Mouse (Mus musculus) forebrain, postnatal 0 days (tissue): ENCODE measurements around the gene Gm11627. TPM values are rescaled to one million over a fixed set of nuclear protein-coding genes. Genes with fewer than 3 reads are reported as not detected.

Experiments used
- ATAC-seq: fragments of 200-750 bp; cut with Nextera tagmentation; 2 replicates; pipeline ENCODE4 v1.8.0; 2017; ENCODE audit warnings: mild to moderate bottlenecking, moderate library complexity
- DNase-seq: peaks from one replicate; pipeline ENCODE4 v3.0.0-alpha.2; 2015
- H3K27ac ChIP-seq: fragments of 300-500 bp; sonication (generic); 2 replicates; pipeline ENCODE4 v1.5.1; 2014; ENCODE audit warnings: low read depth, mild to moderate bottlenecking, antibody characterized with exemption, low read length, moderate library complexity, mixed read lengths
- H3K27me3 ChIP-seq: fragments of 300-500 bp; sonication (generic); 2 replicates; pipeline ENCODE4 v1.6.1; 2014; ENCODE audit warnings: mild to moderate bottlenecking, low read length, mixed read lengths; ENCODE audit not compliant: insufficient read depth
- H3K36me3 ChIP-seq: fragments of 300-500 bp; sonication (generic); 2 replicates; pipeline ENCODE4 v1.6.1; 2014; ENCODE audit warnings: mild to moderate bottlenecking, moderate library complexity; ENCODE audit not compliant: insufficient read depth
- H3K4me1 ChIP-seq: fragments of 300-500 bp; sonication (generic); 2 replicates; pipeline ENCODE4 v1.6.1; 2014; ENCODE audit warnings: antibody characterized with exemption; ENCODE audit not compliant: insufficient read depth
- H3K4me2 ChIP-seq: fragments of 300-500 bp; sonication (generic); 2 replicates; pipeline ENCODE4 v1.6.1; 2014; ENCODE audit warnings: low read depth, mild to moderate bottlenecking, moderate library complexity
- H3K4me3 ChIP-seq: fragments of 300-500 bp; sonication (generic); 2 replicates; pipeline ENCODE4 v1.5.1; 2014; ENCODE audit warnings: low read depth, low read length, mixed read lengths
- H3K9ac ChIP-seq: fragments of 300-500 bp; sonication (generic); 2 replicates; pipeline ENCODE4 v1.6.1; 2014; ENCODE audit warnings: mild to moderate bottlenecking
- H3K9me3 ChIP-seq: fragments of 300-500 bp; sonication (generic); 2 replicates; pipeline ENCODE4 v1.6.1; 2016; ENCODE audit warnings: low read length
- CTCF ChIP-seq: sonication (generic); IDR thresholded peaks from 2 replicates; pipeline ENCODE4 v1.5.1; 2016; ENCODE audit warnings: antibody characterized with exemption, control low read depth, low read depth
- WGBS: fragments of 180-500 bp; shearing (Covaris S2); extraction: QIAGEN DNeasy Blood & Tissue Kit; methylation state at CpG from one replicate; pipeline ENCODE4 v1.1.7; 2014; 5-methylcytosine and 5-hydroxymethylcytosine counted together
- polyA plus RNA-seq: library from polyadenylated mRNA; unstranded; fragments of >200 nt; fragmentation: Nextera tagmentation; extraction: Ambion mirVana; gene quantifications from 2 replicates; pipeline ENCODE4 v1.2.1, GENCODE M21; 2015
- total RNA-seq: library from RNA; depleted of rRNA; stranded (reverse); fragments of >200 nt; gene quantifications from 2 replicates; pipeline ENCODE4 v1.2.3, GENCODE M21; 2014

The Gm11627 gene
- total and polyA plus RNA-seq, 2 experiments from 2014 or later: 2.6 to 3.7 TPM

GRCm38 (mm10) chr11:102606751-102607171 is 27.5 kb upstream of the Gm11627 start:
- no peak for ATAC-seq
- H3K9ac ChIP-seq: peak overlapping the region; percentile 33

GRCm38 (mm10) chr11:102605553-102606416 is 26.5 kb upstream of the Gm11627 start:
- H3K9ac ChIP-seq: peak overlapping the region; percentile 57
- TF ChIP-seq CTCF: no peak
- DNase-seq (peak; percentile 57), ATAC-seq (no peak)
- H3K27ac ChIP-seq: no peak overlapping the region
- H3K4me2 ChIP-seq: peak overlapping the region; percentile 81
- no peaks in the 10 kb centered on the region for H3K4me1 ChIP-seq
- 3% methylated on average over 62 of the region's 62 CpGs for WGBS
- no peaks in the 10 kb centered on the region for H3K36me3 ChIP-seq
- H3K27me3 ChIP-seq: no peaks in the 10 kb centered on the region
- H3K9me3 ChIP-seq: no peaks in the 10 kb centered on the region
- H3K4me3 ChIP-seq: peak overlapping the region; percentile 79

More at GRCm38 (mm10) chr11:102606751-102607171, 27.5 kb upstream of the Gm11627 start:
- DNase-seq: no peak
- Histone ChIP-seq H3K4me1 (no peaks in the 10 kb centered on the region), H3K27me3 (no peaks in the 10 kb centered on the region), H3K27ac (no peak overlapping the region), H3K4me3 (peak overlapping the region; percentile 79), H3K4me2 (peak overlapping the region; percentile 81), H3K9me3 (no peaks in the 10 kb centered on the region), H3K36me3 (no peaks in the 10 kb centered on the region)
- WGBS: 1% methylated on average over 12 of the region's 12 CpGs
- no peak for TF ChIP-seq CTCF

- Histone ChIP-seq H3K4me2 (peak overlapping the region; percentile 81), H3K27ac (peak overlapping the region; percentile 83), H3K36me3 (no peaks in the 10 kb centered on the region), H3K9me3 (no peaks in the 10 kb centered on the region), H3K4me3 (peak overlapping the region; percentile 79), H3K9ac (peak overlapping the region; percentile 57), H3K27me3 (no peaks in the 10 kb centered on the region), H3K4me1 (no peaks in the 10 kb centered on the region)
- WGBS: under 1% methylated on average over 71 of the region's 74 CpGs
- TF ChIP-seq CTCF: peak; percentile 58
- peak; percentile 36 for ATAC-seq
- DNase-seq: peak; percentile 73
Observed at GRCm38 (mm10) chr11:102604777-102605552, 25.7 kb upstream of the Gm11627 start.

GRCm38 (mm10) chr11:102604010-102604584 is 24.8 kb upstream of the Gm11627 start, which contains the start of gene Fzd2:
Fzd2 (plus strand) TSS chr11:102604396.
- DNase-seq (peak; percentile 96), ATAC-seq (peak; percentile 96)
- H3K27me3 ChIP-seq: no peaks in the 10 kb centered on the region
- no peaks in the 10 kb centered on the region for H3K36me3 ChIP-seq
- TF ChIP-seq CTCF: no peak
- H3K27ac ChIP-seq: peak within 1 kb of the TSS; percentile 83
- under 1% methylated on average over 24 of the region's 31 CpGs for WGBS
- peak within 1 kb of the TSS; percentile 79 for H3K4me3 ChIP-seq
- peak within 1 kb of the TSS; percentile 57 for H3K9ac ChIP-seq
- H3K4me2 ChIP-seq: peak within 1 kb of the TSS; percentile 81
- no peaks in the 10 kb centered on the region for H3K4me1 ChIP-seq
- no peaks in the 10 kb centered on the region for H3K9me3 ChIP-seq

- H3K27me3 ChIP-seq: no peaks in the 10 kb centered on the region
- DNase-seq (peak; percentile 71), ATAC-seq (peak; percentile 57)
- peak overlapping the region; percentile 70 for H3K27ac ChIP-seq
- peak overlapping the region; percentile 79 for H3K4me3 ChIP-seq
- H3K36me3 ChIP-seq: no peaks in the 10 kb centered on the region
- H3K9ac ChIP-seq: peak overlapping the region; percentile 46
- no peaks in the 10 kb centered on the region for H3K4me1 ChIP-seq
- peak overlapping the region; percentile 81 for H3K4me2 ChIP-seq
- WGBS: 2% methylated on average over 10 of the region's 10 CpGs
- H3K9me3 ChIP-seq: no peaks in the 10 kb centered on the region
- no peak for TF ChIP-seq CTCF
Observed at GRCm38 (mm10) chr11:102603496-102603850, 24.2 kb upstream of the Gm11627 start.

- 3% methylated on average over 13 of the region's 13 CpGs for WGBS
- H3K4me3 ChIP-seq: peak overlapping the region; percentile 79
- TF ChIP-seq CTCF: no peak
- peak overlapping the region; percentile 46; the same call in 1 of the 2 replicates for H3K9ac ChIP-seq
- no peaks in the 10 kb centered on the region for H3K9me3 ChIP-seq
- DNase-seq: no peak
- no peaks in the 10 kb centered on the region for H3K27me3 ChIP-seq
- peak overlapping the region; percentile 81 for H3K4me2 ChIP-seq
- no peaks in the 10 kb centered on the region for H3K36me3 ChIP-seq
- ATAC-seq: no peak
- peak overlapping the region; percentile 70 for H3K27ac ChIP-seq
- H3K4me1 ChIP-seq: no peaks in the 10 kb centered on the region
Observed at GRCm38 (mm10) chr11:102602816-102603495, 23.7 kb upstream of the Gm11627 start.
